Comparison of ENCODE assay signal across 8 mouse cellular contexts in genomic region chr1:91457698-91458097, GRCm38 (mm10). TPM values are rescaled to one million over a fixed set of nuclear protein-coding genes. Genes with fewer than 3 reads are reported as not detected.
DNase-seq lines count a peak whose midpoint lies in the region; ATAC-seq and TF ChIP-seq lines count a peak whose summit lies in the region.

No protein-coding gene starts in this region.

- peaks cover 34% of the 10 kb centered on the region for H3K79me2 ChIP-seq in myocyte (ENCODE audit: control insufficient read depth, insufficient read depth)

- 52% methylated on average over 5 of the region's 5 CpGs for WGBS in forebrain, postnatal 0 days

- H3K4me2 ChIP-seq in forebrain, postnatal 0 days (ENCODE audit: low read depth) = peak overlapping the region; percentile 93
- peak overlapping the region; percentile 93 for H3K4me2 ChIP-seq in myocyte (ENCODE audit: low read depth)

- peak; percentile 66 for DNase-seq in gastrocnemius, adult 2 months
- DNase-seq in gastrocnemius, postnatal 14 days = no peak
- DNase-seq in 416B (ENCODE audit: low read depth) = peak; percentile 65
- no peak for DNase-seq in forebrain, postnatal 0 days
- DNase-seq in left cerebral cortex, adult 8-10 months (ENCODE audit: low spot score in 2 of 2) = peak; percentile 40 to 81
- DNase-seq in retina, postnatal 1 day = no peak
- no peak for DNase-seq in cerebellum, adult 8-10 months

- no peak for TF ChIP-seq CTCF in gastrocnemius, adult 2 months (IDR thresholded peaks at IDR 0.05)
- no peak for TF ChIP-seq CTCF in forebrain, postnatal 0 days (IDR thresholded peaks at IDR 0.05; ENCODE audit: low read depth)

- H3K27ac ChIP-seq in gastrocnemius, adult 2 months = peak overlapping the region; percentile 98
- H3K27ac ChIP-seq in forebrain, postnatal 0 days (ENCODE audit: low read depth, low read length) = no peak overlapping the region

- no peaks in the 10 kb centered on the region for H3K36me3 ChIP-seq in forebrain, postnatal 0 days (ENCODE audit: insufficient read depth)
- H3K36me3 ChIP-seq in myocyte (ENCODE audit: control insufficient read depth, insufficient read depth) = no peaks in the 10 kb centered on the region

- peaks cover 20% of the 10 kb centered on the region for H3K4me1 ChIP-seq in forebrain, postnatal 0 days (ENCODE audit: insufficient read depth)

- H3K4me3 ChIP-seq in gastrocnemius, adult 2 months = peak overlapping the region; percentile 87
- H3K4me3 ChIP-seq in forebrain, postnatal 0 days (ENCODE audit: low read depth, low read length) = peak overlapping the region; percentile 71
- peak overlapping the region; percentile 40 for H3K4me3 ChIP-seq in myocyte

- H3K27me3 ChIP-seq in forebrain, postnatal 0 days (ENCODE audit: insufficient read depth, low read length) = no peaks in the 10 kb centered on the region
- no peaks in the 10 kb centered on the region for H3K27me3 ChIP-seq in myocyte (ENCODE audit: control insufficient read depth, insufficient read depth, insufficient read length)

- no peak for ATAC-seq in forebrain, postnatal 0 days

- intact Hi-C loops in gastrocnemius, adult 2 months (cut with DNase I) = loop anchor here (2.0 kb wide), 1 partner anchor 29 kb away; no protein-coding TSS in a partner anchor
- intact Hi-C loops in gastrocnemius, postnatal 14 days (cut with DNase I; ENCODE audit: low total_unique reads) = no loop called here

- H3ac ChIP-seq in myocyte (ENCODE audit: control insufficient read depth, insufficient read length) = no peak overlapping the region

- no peak for TF ChIP-seq POLR2A in myocyte (IDR thresholded peaks at IDR 0.05; ENCODE audit: insufficient read length, low read depth)

- H3K9me3 ChIP-seq in forebrain, postnatal 0 days (ENCODE audit: low read length) = no peaks in the 10 kb centered on the region

- H3K9ac ChIP-seq in forebrain, postnatal 0 days = peak overlapping the region; percentile 80; the same call in 1 of the 2 replicates

TF ChIP-seq in myocyte, 11 proteins besides CTCF, POLR2A, EP300 and RAD21:
- TF ChIP-seq TCF12 (IDR thresholded peaks at IDR 0.05; ENCODE audit: insufficient read depth, poor library complexity, severe bottlenecking) (no peak), CEBPB (IDR thresholded peaks at IDR 0.05; ENCODE audit: insufficient read depth, poor library complexity, severe bottlenecking) (no peak), MYOD1 (IDR thresholded peaks at IDR 0.05; ENCODE audit: control insufficient read depth in 1 of 3, insufficient read length in 2 of 3, low read depth in 2 of 3) (peak in 1 of 3 experiments; percentile 27), SRF (IDR thresholded peaks at IDR 0.05; ENCODE audit: control insufficient read depth, insufficient read length, low read depth) (no peak)

RNA-seq across cellular contexts. Expression of gene Per2, which starts 1.4 kb away (rescaled TPM):
- total RNA-seq in gastrocnemius, adult 2 months (2021) = 10 to 100 TPM in 1 of 2 experiments, 1 to 10 TPM in 1; 3.9 to 10.8 TPM
- 1 to 10 TPM; 2.9 to 9.2 TPM for total RNA-seq in gastrocnemius, postnatal 14 days (2021)
- total RNA-seq in forebrain, postnatal 0 days (2014; rRNA removed) = 6.3 and 9.0 TPM in 2 replicates
- 2.3 and 4.3 TPM in 2 replicates for polyA plus RNA-seq in forebrain, postnatal 0 days (2015; fragmentation: Nextera tagmentation; extraction: Ambion mirVana)
- 10 to 100 TPM; 18.4 to 36.8 (median 25.1) TPM for total RNA-seq in left cerebral cortex, adult 8-10 months (2022)
- polyA plus RNA-seq in myocyte (2012; fragmentation: generic; extraction: Trizol) = 1.8 TPM

RNA-seq across cellular contexts. Expression of gene Traf3ip1, which starts 36.7 kb away (rescaled TPM):
- 1 to 10 TPM; 3.3 to 4.1 TPM for total RNA-seq in gastrocnemius, adult 2 months (2021)
- total RNA-seq in gastrocnemius, postnatal 14 days (2021) = 1 to 10 TPM; 3.2 to 3.3 TPM
- total RNA-seq in forebrain, postnatal 0 days (2014; rRNA removed) = 10.1 and 15.8 TPM in 2 replicates
- 4.6 and 6.4 TPM in 2 replicates for polyA plus RNA-seq in forebrain, postnatal 0 days (2015; fragmentation: Nextera tagmentation; extraction: Ambion mirVana)
- 10 to 100 TPM; 12.5 to 15.3 (median 13.9) TPM for total RNA-seq in left cerebral cortex, adult 8-10 months (2022)
- polyA plus RNA-seq in myocyte (2012; fragmentation: generic; extraction: Trizol) = 4.5 TPM

RNA-seq across cellular contexts. Expression of gene Hes6, which starts 43.9 kb away (rescaled TPM):
- total RNA-seq in gastrocnemius, adult 2 months (2021) = 1 to 10 TPM; 4.4 to 7.9 TPM
- 10 to 100 TPM; 13.6 to 15.2 TPM for total RNA-seq in gastrocnemius, postnatal 14 days (2021)
- total RNA-seq in forebrain, postnatal 0 days (2014; rRNA removed) = 133 and 154 TPM in 2 replicates
- polyA plus RNA-seq in forebrain, postnatal 0 days (2015; fragmentation: Nextera tagmentation; extraction: Ambion mirVana) = 154 and 177 TPM in 2 replicates
- total RNA-seq in left cerebral cortex, adult 8-10 months (2022) = 10 to 100 TPM; 17.5 to 22.3 (median 21.8) TPM
- polyA plus RNA-seq in myocyte (2012; fragmentation: generic; extraction: Trizol) = 250 TPM

RNA-seq across cellular contexts. Expression of gene Ilkap, which starts 59.1 kb away (rescaled TPM):
- total RNA-seq in gastrocnemius, adult 2 months (2021) = 10 to 100 TPM; 38.3 to 44.6 TPM
- total RNA-seq in gastrocnemius, postnatal 14 days (2021) = 10 to 100 TPM; 32.1 to 33.4 TPM
- total RNA-seq in forebrain, postnatal 0 days (2014; rRNA removed) = 104 and 108 TPM in 2 replicates
- 129 TPM in 2 replicates for polyA plus RNA-seq in forebrain, postnatal 0 days (2015; fragmentation: Nextera tagmentation; extraction: Ambion mirVana)
- total RNA-seq in left cerebral cortex, adult 8-10 months (2022) = 10 to 100 TPM; 48.1 to 54.9 (median 52.2) TPM
- polyA plus RNA-seq in myocyte (2012; fragmentation: generic; extraction: Trizol) = 80.3 TPM

Comparison
In these comparisons a context has a peak if more than half of its experiments do, and no peak if none do; other contexts are left out.
1. DNase-seq: peak in gastrocnemius, adult 2 months (single experiment), 416B (single experiment) and left cerebral cortex, adult 8-10 months (2 of 2); none in gastrocnemius, postnatal 14 days (single experiment), forebrain, postnatal 0 days (single experiment), retina, postnatal 1 day (single experiment) and cerebellum, adult 8-10 months (single experiment).
2. Peak in every context shown above with its lines, with median percentiles within 50 percentile points of each other: H3K4me3 ChIP-seq.